In the genomic region with DNA sequence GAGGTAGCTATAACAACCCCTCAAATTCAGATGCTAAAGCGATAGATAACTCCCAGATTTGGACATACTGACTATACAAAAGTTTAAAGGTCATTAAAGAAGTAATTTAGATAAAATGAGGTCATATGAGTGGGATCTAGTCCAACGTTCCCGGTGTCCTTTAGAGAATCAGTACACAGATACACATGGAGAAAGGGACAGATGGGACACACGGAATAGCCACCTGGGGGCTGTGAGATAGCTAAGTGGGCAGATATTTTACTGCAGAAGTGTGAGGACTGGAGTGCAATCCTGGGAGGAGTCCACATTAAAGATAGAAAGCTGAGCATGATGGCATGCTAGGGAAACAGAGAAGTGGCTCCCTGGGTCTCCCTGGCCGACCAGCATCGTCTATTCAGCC, we compare ENCODE assay signal across 11 mouse cellular contexts.
"Had no signal": no experiment of that assay in that cellular context is flagged by ENCODE, and none has a peak within 500 bp of the region (broad histone marks: within the 10 kb centered on the region; RNA-seq: fewer than 3 reads in every experiment).

No protein-coding gene starts in this region.

- H3K27me3 ChIP-seq: kidney, embryonic 15.5 days; limb, embryonic 13.5 days; midbrain, embryonic 13.5 days; neural tube, embryonic 12.5 days had no signal

- H3K27ac ChIP-seq: kidney, embryonic 15.5 days; limb, embryonic 13.5 days; liver, embryonic 14.5 days; midbrain, embryonic 13.5 days; neural tube, embryonic 12.5 days had no signal

- H3K9me3 ChIP-seq: kidney, embryonic 15.5 days; limb, embryonic 13.5 days; midbrain, embryonic 13.5 days; neural tube, embryonic 12.5 days had no signal

- H3K4me3 ChIP-seq: kidney, embryonic 15.5 days; limb, embryonic 13.5 days; midbrain, embryonic 13.5 days; myocyte; neural tube, embryonic 12.5 days had no signal

- DNase-seq: kidney, adult 2 months; kidney, postnatal 14 days; lung, adult 18-20 months; thymus, adult 18-20 months; thymus, postnatal 14 days had no signal

- ATAC-seq: midbrain, embryonic 13.5 days had no signal

- H3K4me2 ChIP-seq: kidney, embryonic 15.5 days; limb, embryonic 13.5 days; midbrain, embryonic 13.5 days; neural tube, embryonic 12.5 days had no signal

- H3K9ac ChIP-seq: kidney, embryonic 15.5 days; limb, embryonic 13.5 days; liver, embryonic 14.5 days; midbrain, embryonic 13.5 days; neural tube, embryonic 12.5 days had no signal

- H3K4me1 ChIP-seq: kidney, embryonic 15.5 days; limb, embryonic 13.5 days had no signal

- H3K36me3 ChIP-seq: kidney, embryonic 15.5 days; limb, embryonic 13.5 days; midbrain, embryonic 13.5 days; neural tube, embryonic 12.5 days had no signal
